Mouse (Mus musculus): Measurements from ENCODE around the gene Zfhx3. TPM values are rescaled to one million over a fixed set of nuclear protein-coding genes. Genes with fewer than 3 reads are reported as not detected.

Zfhx3 gene
- total and polyA plus RNA-seq, 3 experiments: 0.11 to 0.30 TPM; not detected in 1

DNA sequence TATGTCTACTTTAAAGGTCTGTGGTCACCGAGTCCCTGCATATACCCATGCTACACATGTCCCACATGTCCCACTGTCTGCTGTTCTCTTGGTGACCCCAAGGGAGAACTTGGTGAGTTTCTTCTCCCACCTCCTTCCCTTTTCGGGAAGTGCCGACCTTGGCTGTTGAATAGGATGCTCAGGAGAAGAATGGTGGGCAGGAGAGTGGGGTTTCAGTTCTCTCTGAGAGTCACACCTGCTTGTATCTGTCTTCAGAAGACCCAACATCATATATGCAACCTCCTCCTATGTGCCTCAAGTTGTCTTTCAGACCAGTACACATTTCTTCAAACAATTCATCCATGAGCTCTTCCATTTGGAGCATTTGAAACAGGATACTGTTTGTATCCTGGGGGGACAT, 88.7 kb downstream of the Zfhx3 start:
- no peak overlapping the region for H3K4me3 ChIP-seq (ENCODE audit: low read depth, low read length)
- no peak for DNase-seq (ENCODE audit: low spot score)
- no peaks in the 10 kb centered on the region for H3K27me3 ChIP-seq (ENCODE audit: insufficient read depth, low read length)
- no peak for ATAC-seq (ENCODE audit: extremely low read depth, insufficient number of reproducible peaks, low FRiP score, poor library complexity, severe bottlenecking)
- no peaks in the 10 kb centered on the region for H3K4me1 ChIP-seq (ENCODE audit: insufficient read depth, low read depth, low read length)
- no peaks in the 10 kb centered on the region for H3K36me3 ChIP-seq (replicated peaks)
- peaks cover 52% of the 10 kb centered on the region for H3K9me3 ChIP-seq (replicated peaks)
- no peak for TF ChIP-seq GATA1 (IDR thresholded peaks at IDR 0.05; ENCODE audit: borderline replicate concordance, low read length)
- TF ChIP-seq POLR2AphosphoS5 (IDR thresholded peaks at IDR 0.05; ENCODE audit: insufficient replicate concordance, low read depth, low read length): no peak
- TF ChIP-seq GATA2 (IDR thresholded peaks at IDR 0.05; ENCODE audit: borderline replicate concordance, low read depth, low read length): no peak
- TF ChIP-seq TAL1 (conservative IDR thresholded peaks at IDR 0.05; ENCODE audit: low read depth, low read length): no peak
- no peak for TF ChIP-seq CTCF (IDR thresholded peaks at IDR 0.05; ENCODE audit: low read depth, low read length)

DNA sequence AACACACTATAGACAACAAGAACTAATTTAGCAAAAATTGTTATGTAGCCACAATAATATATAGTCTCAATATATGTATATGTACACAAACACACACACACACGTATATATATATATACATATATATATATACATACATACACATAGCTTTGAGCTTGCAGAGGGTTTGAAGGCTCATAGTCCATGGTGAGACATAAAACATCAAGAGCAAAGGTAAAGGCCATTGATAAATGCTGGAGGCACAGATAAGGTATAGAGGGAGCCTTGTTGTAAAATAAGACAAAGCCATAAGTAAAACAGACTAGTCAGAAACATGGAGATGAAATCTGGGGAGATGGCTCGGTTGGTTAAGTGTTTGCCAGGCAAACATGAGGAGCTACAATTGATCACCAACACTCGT, 91.6 kb downstream of the Zfhx3 start:
- Histone ChIP-seq H3K9me3 (replicated peaks) (peaks cover 47% of the 10 kb centered on the region), H3K4me1 (ENCODE audit: insufficient read depth, low read depth, low read length) (no peaks in the 10 kb centered on the region), H3K4me3 (ENCODE audit: low read depth, low read length) (no peak overlapping the region), H3K36me3 (replicated peaks) (no peaks in the 10 kb centered on the region), H3K27me3 (ENCODE audit: insufficient read depth, low read length) (no peaks in the 10 kb centered on the region)
- DNase-seq (ENCODE audit: low spot score) (no peak), ATAC-seq (ENCODE audit: extremely low read depth, insufficient number of reproducible peaks, low FRiP score, poor library complexity, severe bottlenecking) (no peak)
- TF ChIP-seq GATA1 (IDR thresholded peaks at IDR 0.05; ENCODE audit: borderline replicate concordance, low read length) (no peak), GATA2 (IDR thresholded peaks at IDR 0.05; ENCODE audit: borderline replicate concordance, low read depth, low read length) (no peak), TAL1 (conservative IDR thresholded peaks at IDR 0.05; ENCODE audit: low read depth, low read length) (no peak), CTCF (IDR thresholded peaks at IDR 0.05; ENCODE audit: low read depth, low read length) (no peak), POLR2AphosphoS5 (IDR thresholded peaks at IDR 0.05; ENCODE audit: insufficient replicate concordance, low read depth, low read length) (no peak)

GRCm38 (mm10) chr8:108034726-108035125, 92.3 kb downstream of the Zfhx3 start:
- TF ChIP-seq GATA2 (IDR thresholded peaks at IDR 0.05; ENCODE audit: borderline replicate concordance, low read depth, low read length) (no peak), CTCF (IDR thresholded peaks at IDR 0.05; ENCODE audit: low read depth, low read length) (no peak), TAL1 (conservative IDR thresholded peaks at IDR 0.05; ENCODE audit: low read depth, low read length) (no peak), POLR2AphosphoS5 (IDR thresholded peaks at IDR 0.05; ENCODE audit: insufficient replicate concordance, low read depth, low read length) (no peak), GATA1 (IDR thresholded peaks at IDR 0.05; ENCODE audit: borderline replicate concordance, low read length) (no peak)
- ATAC-seq (ENCODE audit: extremely low read depth, insufficient number of reproducible peaks, low FRiP score, poor library complexity, severe bottlenecking): no peak
- H3K9me3 ChIP-seq (replicated peaks): peaks cover 48% of the 10 kb centered on the region
- no peaks in the 10 kb centered on the region for H3K36me3 ChIP-seq (replicated peaks)
- no peak overlapping the region for H3K4me3 ChIP-seq (ENCODE audit: low read depth, low read length)
- DNase-seq (ENCODE audit: low spot score): no peak
- H3K27me3 ChIP-seq (ENCODE audit: insufficient read depth, low read length): no peaks in the 10 kb centered on the region
- no peaks in the 10 kb centered on the region for H3K4me1 ChIP-seq (ENCODE audit: insufficient read depth, low read depth, low read length)

DNA sequence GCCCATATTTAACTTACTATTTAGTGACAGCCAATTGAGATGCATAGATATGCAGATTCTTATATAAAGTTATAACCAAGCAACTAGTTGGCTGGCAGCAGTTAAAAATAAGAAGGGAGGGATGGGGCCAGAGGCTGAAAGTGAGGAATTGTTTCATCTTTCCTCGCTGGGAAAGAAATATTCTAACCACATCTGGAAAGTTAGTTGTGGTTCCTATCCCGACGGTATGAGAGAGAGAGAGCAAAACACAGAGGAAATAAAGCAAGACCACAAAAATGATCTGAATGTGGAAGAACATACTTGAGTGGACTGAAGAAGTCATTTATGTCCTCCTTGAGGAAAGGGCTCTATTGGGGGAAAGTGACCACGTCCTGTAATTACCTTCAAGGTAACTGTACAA, 101.2 kb downstream of the Zfhx3 start:
- TF ChIP-seq CTCF (IDR thresholded peaks at IDR 0.05; ENCODE audit: low read depth, low read length) (no peak), POLR2AphosphoS5 (IDR thresholded peaks at IDR 0.05; ENCODE audit: insufficient replicate concordance, low read depth, low read length) (no peak), GATA1 (IDR thresholded peaks at IDR 0.05; ENCODE audit: borderline replicate concordance, low read length) (no peak), TAL1 (conservative IDR thresholded peaks at IDR 0.05; ENCODE audit: low read depth, low read length) (no peak), GATA2 (IDR thresholded peaks at IDR 0.05; ENCODE audit: borderline replicate concordance, low read depth, low read length) (no peak)
- DNase-seq (ENCODE audit: low spot score) (no peak), ATAC-seq (ENCODE audit: extremely low read depth, insufficient number of reproducible peaks, low FRiP score, poor library complexity, severe bottlenecking) (no peak)
- no peaks in the 10 kb centered on the region for H3K4me1 ChIP-seq (ENCODE audit: insufficient read depth, low read depth, low read length)
- H3K27me3 ChIP-seq (ENCODE audit: insufficient read depth, low read length): no peaks in the 10 kb centered on the region
- H3K4me3 ChIP-seq (ENCODE audit: low read depth, low read length): no peak overlapping the region
- H3K9me3 ChIP-seq (replicated peaks): peaks cover 44% of the 10 kb centered on the region
- no peaks in the 10 kb centered on the region for H3K36me3 ChIP-seq (replicated peaks)

- DNase-seq (ENCODE audit: low spot score): no peak
- no peak for ATAC-seq (ENCODE audit: extremely low read depth, insufficient number of reproducible peaks, low FRiP score, poor library complexity, severe bottlenecking)
- H3K4me1 ChIP-seq (ENCODE audit: insufficient read depth, low read depth, low read length): no peaks in the 10 kb centered on the region
Measured at GRCm38 (mm10) chr8:108044185-108044584, 101.7 kb downstream of the Zfhx3 start.

GRCm38 (mm10) chr8:108056241-108056640, 113.8 kb downstream of the Zfhx3 start:
- Histone ChIP-seq H3K4me1 (ENCODE audit: insufficient read depth, low read depth, low read length) (no peaks in the 10 kb centered on the region), H3K36me3 (replicated peaks) (no peaks in the 10 kb centered on the region), H3K27me3 (ENCODE audit: insufficient read depth, low read length) (no peaks in the 10 kb centered on the region), H3K9me3 (replicated peaks) (peaks cover 33% of the 10 kb centered on the region), H3K4me3 (ENCODE audit: low read depth, low read length) (no peak overlapping the region)
- TF ChIP-seq GATA2 (IDR thresholded peaks at IDR 0.05; ENCODE audit: borderline replicate concordance, low read depth, low read length): no peak
- TF ChIP-seq GATA1 (IDR thresholded peaks at IDR 0.05; ENCODE audit: borderline replicate concordance, low read length): no peak
- TF ChIP-seq POLR2AphosphoS5 (IDR thresholded peaks at IDR 0.05; ENCODE audit: insufficient replicate concordance, low read depth, low read length): no peak
- no peak for TF ChIP-seq CTCF (IDR thresholded peaks at IDR 0.05; ENCODE audit: low read depth, low read length)
- no peak for TF ChIP-seq TAL1 (conservative IDR thresholded peaks at IDR 0.05; ENCODE audit: low read depth, low read length)
- ATAC-seq (ENCODE audit: extremely low read depth, insufficient number of reproducible peaks, low FRiP score, poor library complexity, severe bottlenecking) (no peak), DNase-seq (ENCODE audit: low spot score) (no peak)

More at GRCm38 (mm10) chr8:108044185-108044584, 101.7 kb downstream of the Zfhx3 start:
- Histone ChIP-seq H3K27me3 (ENCODE audit: insufficient read depth, low read length) (no peaks in the 10 kb centered on the region), H3K36me3 (replicated peaks) (no peaks in the 10 kb centered on the region), H3K4me3 (ENCODE audit: low read depth, low read length) (no peak overlapping the region), H3K9me3 (replicated peaks) (peaks cover 42% of the 10 kb centered on the region)
- TF ChIP-seq CTCF (IDR thresholded peaks at IDR 0.05; ENCODE audit: low read depth, low read length) (no peak), POLR2AphosphoS5 (IDR thresholded peaks at IDR 0.05; ENCODE audit: insufficient replicate concordance, low read depth, low read length) (no peak), GATA1 (IDR thresholded peaks at IDR 0.05; ENCODE audit: borderline replicate concordance, low read length) (no peak), TAL1 (conservative IDR thresholded peaks at IDR 0.05; ENCODE audit: low read depth, low read length) (no peak), GATA2 (IDR thresholded peaks at IDR 0.05; ENCODE audit: borderline replicate concordance, low read depth, low read length) (no peak)
